Mouse (Mus musculus) MEL (cell line): Measurements from ENCODE around the gene Clstn3. TPM values are rescaled to one million over a fixed set of nuclear protein-coding genes. Genes with fewer than 3 reads are reported as not detected.

Experiments
- DNase-seq: peaks from one replicate; pipeline ENCODE4 v3.0.0; 2011; ENCODE audit warnings: low read depth, low spot score
- H3K27ac ChIP-seq: 2 replicates; pipeline ENCODE4 v1.5.1; 2012; ENCODE audit warnings: low read depth, mild to moderate bottlenecking, control low read depth, low read length, moderate library complexity; ENCODE audit not compliant: control insufficient read depth
- H3K27me3 ChIP-seq, 2 experiments: fragments of 150-350 bp in 1 of 2; sonication (generic) in 1 of 2; 2 replicates each; pipeline ENCODE4 v1.6.1; 2012; ENCODE audit warnings: low read length in 2 of 2, mild to moderate bottlenecking in 2 of 2, improper control_type of control experiment in 1 of 2, moderate library complexity in 1 of 2; ENCODE audit not compliant: insufficient read depth in 2 of 2, control insufficient read depth in 1 of 2
- H3K36me3 ChIP-seq, 2 experiments: 2 replicates each; pipeline ENCODE4 v1.6.1; 2012 to 2014; ENCODE audit warnings: low read length in 2 of 2, improper control_type of control experiment in 1 of 2, inconsistent platforms in 1 of 2, mild to moderate bottlenecking in 1 of 2; ENCODE audit not compliant: insufficient read depth in 2 of 2, control insufficient read depth in 1 of 2
- H3K4me1 ChIP-seq, 2 experiments: fragments of 150-350 bp in 1 of 2; sonication (generic) in 1 of 2; 2 replicates each; pipeline ENCODE4 v1.6.1; 2012; ENCODE audit warnings: low read length in 2 of 2, improper control_type of control experiment in 1 of 2, mild to moderate bottlenecking in 1 of 2; ENCODE audit not compliant: insufficient read depth in 2 of 2, control insufficient read depth in 1 of 2
- H3K4me3 ChIP-seq, 2 experiments: fragments of 150-350 bp in 1 of 2; sonication (generic) in 1 of 2; 2 replicates each; pipeline ENCODE4 v1.5.1; 2012; ENCODE audit warnings: low read depth in 2 of 2, low read length in 2 of 2, mild to moderate bottlenecking in 2 of 2, moderate library complexity in 2 of 2, control low read depth in 1 of 2, improper control_type of control experiment in 1 of 2; ENCODE audit not compliant: control insufficient read depth in 1 of 2, insufficient read depth in 1 of 2
- H3K79me2 ChIP-seq: 2 replicates; pipeline ENCODE4 v1.6.1; 2012; ENCODE audit warnings: mild to moderate bottlenecking, low read length, moderate library complexity; ENCODE audit not compliant: control insufficient read depth, poor library complexity, insufficient read depth
- H3K9ac ChIP-seq: 2 replicates; pipeline ENCODE4 v1.6.1; 2012; ENCODE audit warnings: low read depth, mild to moderate bottlenecking, control low read depth, low read length, moderate library complexity; ENCODE audit not compliant: control insufficient read depth, poor library complexity, severe bottlenecking
- H3K9me3 ChIP-seq: fragments of 150-350 bp; sonication (generic); replicated peaks from 2 replicates; pipeline ENCODE4 v1.6.1; 2012; ENCODE audit warnings: mild to moderate bottlenecking, low read length, improper control_type of control experiment, moderate library complexity; ENCODE audit not compliant: insufficient read depth
- BHLHE40 ChIP-seq: IDR thresholded peaks from 2 replicates; pipeline ENCODE4 v1.6.1; 2012; ENCODE audit warnings: low read depth, mild to moderate bottlenecking, inconsistent platforms, low read length, improper control_type of control experiment, borderline replicate concordance
- CHD2 ChIP-seq: IDR thresholded peaks from 2 replicates; pipeline ENCODE4 v1.6.1; 2011; ENCODE audit warnings: low read length, improper control_type of control experiment
- E2F4 ChIP-seq: IDR thresholded peaks from 2 replicates; pipeline ENCODE4 v1.6.1; 2011; ENCODE audit warnings: low read depth, low read length, improper control_type of control experiment, borderline replicate concordance
- EP300 ChIP-seq, 2 experiments: IDR thresholded peaks; 2 replicates each; pipeline ENCODE4 v1.6.1; 2011; ENCODE audit warnings: improper control_type of control experiment in 2 of 2, low read length in 2 of 2, low read depth in 1 of 2, mild to moderate bottlenecking in 1 of 2
- ETS1 ChIP-seq: IDR thresholded peaks from 2 replicates; pipeline ENCODE4 v1.6.1; 2012; ENCODE audit warnings: low read depth, mild to moderate bottlenecking, inconsistent platforms, low read length, improper control_type of control experiment, moderate library complexity
- GATA1 ChIP-seq: IDR thresholded peaks from 2 replicates; pipeline ENCODE4 v1.6.1; 2011; ENCODE audit warnings: low read depth, low read length, improper control_type of control experiment
- KAT2A ChIP-seq: conservative IDR thresholded peaks from 2 replicates; pipeline ENCODE4 v1.6.1; 2012; ENCODE audit warnings: low read depth, low read length, improper control_type of control experiment, inconsistent platforms
- MAFK ChIP-seq: IDR thresholded peaks from 2 replicates; pipeline ENCODE4 v1.6.1; 2011; ENCODE audit warnings: low read depth, mild to moderate bottlenecking, low read length, improper control_type of control experiment, borderline replicate concordance
- MAZ ChIP-seq: IDR thresholded peaks from 2 replicates; pipeline ENCODE4 v1.6.1; 2012; ENCODE audit warnings: low read depth, mild to moderate bottlenecking, inconsistent platforms, low read length, improper control_type of control experiment
- MYB ChIP-seq: IDR thresholded peaks from 2 replicates; pipeline ENCODE4 v1.6.1; 2011; ENCODE audit warnings: mild to moderate bottlenecking, low read depth, low read length, improper control_type of control experiment
- RCOR1 ChIP-seq: IDR thresholded peaks from 2 replicates; pipeline ENCODE4 v1.6.1; 2012; ENCODE audit warnings: low read depth, mild to moderate bottlenecking, inconsistent platforms, low read length, improper control_type of control experiment
- SIN3A ChIP-seq: IDR thresholded peaks from 2 replicates; pipeline ENCODE4 v1.6.1; 2012; ENCODE audit warnings: low read length, improper control_type of control experiment, inconsistent platforms
- TAL1 ChIP-seq: IDR thresholded peaks from 2 replicates; pipeline ENCODE4 v1.6.1; 2012; ENCODE audit warnings: mild to moderate bottlenecking, inconsistent platforms, low read length, moderate library complexity, mixed read lengths
- TCF12 ChIP-seq: IDR thresholded peaks from 2 replicates; pipeline ENCODE4 v1.6.1; 2014; ENCODE audit warnings: low read depth, mild to moderate bottlenecking, inconsistent platforms, low read length, improper control_type of control experiment, moderate library complexity
- USF2 ChIP-seq, 2 experiments: IDR thresholded peaks; 2 replicates each; pipeline ENCODE4 v1.6.1; 2011 to 2012; ENCODE audit warnings: improper control_type of control experiment in 2 of 2, low read length in 2 of 2, borderline replicate concordance in 1 of 2, inconsistent platforms in 1 of 2, low read depth in 1 of 2, mild to moderate bottlenecking in 1 of 2; ENCODE audit not compliant: insufficient read depth in 1 of 2
- polyA plus RNA-seq, 2 experiments: library from polyadenylated mRNA; stranded (reverse) in 1 of 2; unstranded in 1 of 2; fragments of >175 nt in 1 of 2; fragments of >200 nt in 1 of 2; gene quantifications; 2 replicates each; pipeline versions ENCODE4 v1.2.1 to v1.2.4; 2012; ENCODE audit warnings: low replicate concordance in 2 of 2, low read depth in 1 of 2; ENCODE audit not compliant: insufficient read length in 2 of 2, insufficient read depth in 1 of 2, missing spikeins in 1 of 2
- total RNA-seq: library from RNA; depleted of rRNA; stranded (reverse); fragments of 300-350 nt; gene quantifications from 2 replicates; pipeline ENCODE4 v1.2.3, GENCODE M21; 2012

Clstn3 gene
- total and polyA plus RNA-seq, 3 experiments = 51.3 to 59.8 TPM; not detected in 1

- DNase-seq = peak; percentile 37
- peaks cover 4 to 24% of the 10 kb centered on the region in 2 experiments for H3K4me1 ChIP-seq
- H3K4me3 ChIP-seq = no peak overlapping the region
Observed at GRCm38 (mm10) chr6:124459388-124459787, 5.2 kb downstream of the Clstn3 start.

GRCm38 (mm10) chr6:124458505-124458904, 6.1 kb downstream of the Clstn3 start:
- Histone ChIP-seq H3K4me3 (no peak overlapping the region), H3K9ac (no peak overlapping the region), H3K4me1 (peaks cover 4 to 23% of the 10 kb centered on the region in 2 experiments)
- no peak for TF ChIP-seq MAFK
- TF ChIP-seq KAT2A = no peak
- TF ChIP-seq, all 39 proteins: peak for 0
- no peak overlapping the region for H3K27ac ChIP-seq
- H3K36me3 ChIP-seq = peaks cover 2 to 13% of the 10 kb centered on the region in 2 experiments; a peak in 3 of 4 replicates
- peaks cover 7% of the 10 kb centered on the region for H3K79me2 ChIP-seq
- H3K27me3 ChIP-seq = no peaks in the 10 kb centered on the region
- DNase-seq = no peak
- no peaks in the 10 kb centered on the region for H3K9me3 ChIP-seq

More at GRCm38 (mm10) chr6:124459388-124459787, 5.2 kb downstream of the Clstn3 start:
- Histone ChIP-seq H3K79me2 (peaks cover 14% of the 10 kb centered on the region), H3K9ac (no peak overlapping the region), H3K36me3 (peaks cover 2 to 13% of the 10 kb centered on the region in 2 experiments; a peak in 3 of 4 replicates), H3K27me3 (no peaks in the 10 kb centered on the region), H3K9me3 (no peaks in the 10 kb centered on the region), H3K27ac (no peak overlapping the region)
- TF ChIP-seq TAL1 (peak; percentile 30; the same call in 1 of the 2 replicates), MAZ (no peak), USF2 (IDR thresholded peaks at IDR 0.05; ENCODE audit: borderline replicate concordance in 1 of 2, insufficient read depth in 1 of 2, low read depth in 1 of 2, low read length in 2 of 2) (no peak), MYB (peak; percentile 46; the same call in 1 of the 2 replicates), TCF12 (peak; percentile 53; the same call in 1 of the 2 replicates), RCOR1 (peak; percentile 81), EP300 (IDR thresholded peaks at IDR 0.05; ENCODE audit: low read depth in 1 of 2, low read length in 2 of 2) (peak; percentile 49 to 80; a peak in 3 of 4 replicates), CHD2 (peak; percentile 48; the same call in 1 of the 2 replicates), SIN3A (0 out of 2 replicates have a peak, but pooled peaks have one; percentile 32), ETS1 (peak; percentile 58), E2F4 (no peak), GATA1 (peak; percentile 63; the same call in 1 of the 2 replicates), BHLHE40 (0 out of 2 replicates have a peak, but pooled peaks have one; percentile 31)
- TF ChIP-seq, all 39 proteins: peak for 10
